Mouse (Mus musculus) embryonic facial prominence, embryonic 13.5 days (tissue): ENCODE measurements around the gene Dcun1d4. TPM values are rescaled to one million over a fixed set of nuclear protein-coding genes. Genes with fewer than 3 reads are reported as not detected.

ENCODE experiments used
- ATAC-seq: fragments of 200-750 bp; cut with Nextera tagmentation; 2 replicates; pipeline ENCODE4 v1.8.0; 2017; ENCODE audit warnings: low read depth; ENCODE audit not compliant: insufficient number of reproducible peaks, insufficient read depth, low FRiP score, low TSS enrichment
- H3K27ac ChIP-seq: fragments of 300-500 bp; sonication (generic); 2 replicates; pipeline ENCODE4 v1.5.1; 2015; ENCODE audit warnings: moderate library complexity, mild to moderate bottlenecking, inconsistent platforms
- H3K27me3 ChIP-seq: fragments of 300-500 bp; sonication (generic); 2 replicates; pipeline ENCODE4 v1.6.1; 2015; ENCODE audit warnings: mild to moderate bottlenecking, inconsistent platforms
- H3K36me3 ChIP-seq: fragments of 300-500 bp; sonication (generic); 2 replicates; pipeline ENCODE4 v1.6.1; 2015; ENCODE audit warnings: mild to moderate bottlenecking, inconsistent platforms
- H3K4me1 ChIP-seq: fragments of 300-500 bp; sonication (generic); 2 replicates; pipeline ENCODE4 v1.6.1; 2015; ENCODE audit warnings: inconsistent platforms
- H3K4me2 ChIP-seq: fragments of 300-500 bp; sonication (generic); 2 replicates; pipeline ENCODE4 v1.6.1; 2015; ENCODE audit warnings: moderate library complexity, mild to moderate bottlenecking, inconsistent platforms
- H3K4me3 ChIP-seq: fragments of 300-500 bp; sonication (generic); 2 replicates; pipeline ENCODE4 v1.5.1; 2015; ENCODE audit warnings: mild to moderate bottlenecking, inconsistent platforms
- H3K9ac ChIP-seq: fragments of 300-500 bp; sonication (generic); 2 replicates; pipeline ENCODE4 v1.6.1; 2015; ENCODE audit warnings: mild to moderate bottlenecking, inconsistent platforms
- H3K9me3 ChIP-seq: fragments of 300-500 bp; sonication (generic); 2 replicates; pipeline ENCODE4 v1.6.1; 2016; ENCODE audit warnings: inconsistent platforms
- WGBS: fragments of 180-500 bp; shearing (Covaris S2); methylation state at CpG from one replicate; pipeline ENCODE4 v1.1.7; 2015; ENCODE audit warnings: mixed read lengths; 5-methylcytosine and 5-hydroxymethylcytosine counted together
- polyA plus RNA-seq: library from polyadenylated mRNA; unstranded; fragments of >200 nt; fragmentation: Nextera tagmentation; extraction: Ambion mirVana; gene quantifications from 2 replicates; pipeline ENCODE4 v1.2.1, GENCODE M21; 2015

The Dcun1d4 gene
- polyA plus RNA-seq, 1 experiment from 2014 or later: 28.6 TPM

DNA sequence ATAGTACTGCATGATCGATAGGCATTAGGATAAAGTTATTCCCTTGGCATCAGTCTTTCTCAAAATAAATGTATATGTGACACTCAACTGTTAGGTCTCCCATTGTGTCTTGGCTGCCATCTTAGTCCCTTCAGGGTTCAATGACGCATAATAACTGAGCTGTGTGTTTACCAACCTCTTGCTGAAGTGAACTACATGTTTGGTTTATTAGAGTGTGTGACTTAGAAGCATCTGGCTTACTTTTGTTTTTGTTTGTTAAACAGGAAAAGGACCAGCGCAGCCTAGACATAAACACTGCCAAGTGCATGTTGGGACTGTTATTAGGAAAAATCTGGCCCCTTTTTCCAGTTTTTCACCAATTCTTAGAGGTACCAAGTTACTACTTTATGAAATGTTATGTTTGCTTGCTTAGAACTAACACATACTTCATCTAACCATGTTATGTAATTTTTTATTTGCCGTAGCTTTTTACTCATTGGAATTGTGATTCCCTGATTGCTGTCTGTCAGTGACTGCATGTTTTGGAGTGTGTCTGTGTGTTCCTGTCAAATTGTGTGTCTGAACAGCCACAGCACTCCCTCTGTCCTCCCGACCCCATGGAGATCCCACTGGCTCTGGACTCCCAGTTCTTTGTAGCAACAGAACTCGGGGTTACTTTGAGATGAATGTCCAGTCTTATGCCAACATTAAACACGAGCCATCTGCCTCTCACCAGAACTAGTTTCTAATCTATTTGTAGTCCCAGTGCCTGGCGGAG lies 74.5 kb downstream of the Dcun1d4 start:
- Histone ChIP-seq H3K9me3 (no peaks in the 10 kb centered on the region), H3K36me3 (peaks cover 50% of the 10 kb centered on the region), H3K27me3 (no peaks in the 10 kb centered on the region), H3K4me2 (no peak overlapping the region), H3K4me3 (no peak overlapping the region), H3K27ac (no peak overlapping the region), H3K9ac (no peak overlapping the region), H3K4me1 (0 out of 2 replicates have a peak, but pooled peaks cover 3% of the 10 kb centered on the region)
- no peak for ATAC-seq
- WGBS: 79% methylated on average over 8 of the region's 8 CpGs

GRCm38 (mm10) chr5:73556733-73557425 lies 76.1 kb downstream of the Dcun1d4 start:
- Histone ChIP-seq H3K4me2 (no peak overlapping the region), H3K4me1 (0 out of 2 replicates have a peak, but pooled peaks cover 3% of the 10 kb centered on the region), H3K9ac (no peak overlapping the region), H3K36me3 (peaks cover 55% of the 10 kb centered on the region), H3K27me3 (no peaks in the 10 kb centered on the region), H3K9me3 (no peaks in the 10 kb centered on the region), H3K4me3 (no peak overlapping the region), H3K27ac (no peak overlapping the region)
- WGBS: 82% methylated on average over 12 of the region's 12 CpGs
- ATAC-seq: no peak

- ATAC-seq: no peak
- Histone ChIP-seq H3K4me2 (no peak overlapping the region), H3K27me3 (no peaks in the 10 kb centered on the region), H3K4me1 (0 out of 2 replicates have a peak, but pooled peaks cover 3% of the 10 kb centered on the region), H3K9ac (no peak overlapping the region), H3K27ac (no peak overlapping the region), H3K9me3 (no peaks in the 10 kb centered on the region), H3K36me3 (peaks cover 45% of the 10 kb centered on the region), H3K4me3 (no peak overlapping the region)
- WGBS: 94% methylated on average over 6 of the region's 6 CpGs
These were observed 78.0 kb downstream of the Dcun1d4 start for GRCm38 (mm10) chr5:73558756-73559155.

DNA sequence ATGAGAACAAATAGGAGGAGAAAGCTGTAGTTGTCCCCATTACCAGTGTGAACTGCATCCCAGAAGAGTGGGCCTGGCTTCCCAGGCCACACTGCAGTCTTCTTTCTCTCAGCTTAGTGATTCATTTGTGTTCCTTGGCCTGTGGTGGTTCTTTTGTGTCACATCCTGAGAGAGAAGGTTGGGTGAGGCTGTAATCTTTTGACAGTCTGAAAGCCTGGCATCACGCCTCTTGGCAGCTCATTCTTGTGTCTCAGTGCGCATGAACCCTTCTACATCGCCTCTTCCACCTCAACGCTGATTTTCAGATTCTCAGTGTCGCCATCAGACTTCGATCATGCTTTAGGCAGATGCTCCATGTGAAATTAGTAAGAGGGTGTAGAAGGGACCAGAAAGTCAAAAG lies 83.2 kb downstream of the Dcun1d4 start:
- no peak for ATAC-seq
- Histone ChIP-seq H3K9me3 (no peaks in the 10 kb centered on the region), H3K4me2 (no peak overlapping the region), H3K27me3 (no peaks in the 10 kb centered on the region), H3K27ac (no peak overlapping the region), H3K9ac (no peak overlapping the region), H3K4me3 (no peak overlapping the region), H3K4me1 (0 out of 2 replicates have a peak, but pooled peaks cover 3% of the 10 kb centered on the region), H3K36me3 (peaks cover 21% of the 10 kb centered on the region)
- WGBS: 97% methylated on average over 6 of the region's 6 CpGs

GRCm38 (mm10) chr5:73566119-73566518 lies 85.3 kb downstream of the Dcun1d4 start:
- no peaks in the 10 kb centered on the region for H3K9me3 ChIP-seq
- 73% methylated on average over 5 of the region's 5 CpGs for WGBS
- H3K9ac ChIP-seq: no peak overlapping the region
- peaks cover 10% of the 10 kb centered on the region for H3K36me3 ChIP-seq
- H3K27ac ChIP-seq: no peak overlapping the region
- no peaks in the 10 kb centered on the region for H3K27me3 ChIP-seq
- H3K4me3 ChIP-seq: no peak overlapping the region
- ATAC-seq: no peak
- H3K4me2 ChIP-seq: no peak overlapping the region
- H3K4me1 ChIP-seq: no peaks in the 10 kb centered on the region

DNA sequence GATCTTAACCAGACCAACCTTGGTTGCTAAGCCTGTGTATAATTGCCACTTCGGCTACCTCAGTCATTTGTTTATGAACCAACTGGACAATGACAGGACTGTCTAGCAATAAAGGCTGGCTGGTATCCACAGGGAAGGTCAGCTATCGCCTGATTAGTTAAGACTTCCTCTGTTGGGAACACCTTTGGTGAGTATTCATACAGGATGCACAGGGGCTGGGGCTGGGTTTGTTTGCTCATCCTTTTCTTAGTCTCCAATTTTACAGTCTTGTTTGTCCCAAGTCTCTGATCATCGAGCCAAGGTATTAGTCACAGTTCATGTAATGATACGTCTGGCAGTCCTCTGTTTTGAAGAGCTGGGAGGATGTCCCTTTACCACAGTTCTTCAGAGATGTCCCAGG lies 86.1 kb downstream of the Dcun1d4 start:
- no peaks in the 10 kb centered on the region for H3K4me1 ChIP-seq
- peaks cover 3% of the 10 kb centered on the region for H3K36me3 ChIP-seq
- H3K9me3 ChIP-seq: no peaks in the 10 kb centered on the region
- no peak overlapping the region for H3K4me3 ChIP-seq
- 80% methylated on average over 4 of the region's 4 CpGs for WGBS
- no peak overlapping the region for H3K4me2 ChIP-seq
- no peak overlapping the region for H3K27ac ChIP-seq
- no peak overlapping the region for H3K9ac ChIP-seq
- no peak for ATAC-seq
- no peaks in the 10 kb centered on the region for H3K27me3 ChIP-seq

GRCm38 (mm10) chr5:73569181-73569580 lies 88.4 kb downstream of the Dcun1d4 start:
- Histone ChIP-seq H3K27ac (no peak overlapping the region), H3K9ac (no peak overlapping the region), H3K4me2 (no peak overlapping the region), H3K27me3 (no peaks in the 10 kb centered on the region), H3K4me3 (no peak overlapping the region), H3K4me1 (no peaks in the 10 kb centered on the region), H3K36me3 (no peaks in the 10 kb centered on the region), H3K9me3 (no peaks in the 10 kb centered on the region)
- no peak for ATAC-seq
- 74% methylated on average over 5 of the region's 5 CpGs for WGBS

- Histone ChIP-seq H3K36me3 (no peaks in the 10 kb centered on the region), H3K9ac (no peak overlapping the region), H3K27me3 (no peaks in the 10 kb centered on the region), H3K9me3 (no peaks in the 10 kb centered on the region), H3K4me3 (no peak overlapping the region), H3K27ac (no peak overlapping the region), H3K4me2 (no peak overlapping the region), H3K4me1 (0 out of 2 replicates have a peak, but pooled peaks cover under 1% of the 10 kb centered on the region)
- WGBS: 95% methylated on average over 6 of the region's 6 CpGs
- no peak for ATAC-seq
These were observed 90.8 kb downstream of the Dcun1d4 start for GRCm38 (mm10) chr5:73571395-73572156.

- no peak for ATAC-seq
- 84% methylated on average over 2 of the region's 2 CpGs for WGBS
- H3K9ac ChIP-seq: no peak overlapping the region
These were observed 92.0 kb downstream of the Dcun1d4 start for GRCm38 (mm10) chr5:73572846-73573245.

GRCm38 (mm10) chr5:73573789-73574188 lies 93.0 kb downstream of the Dcun1d4 start:
- no peak for ATAC-seq
- H3K4me2 ChIP-seq: no peak overlapping the region
- WGBS: 75% methylated on average over 7 of the region's 7 CpGs

More at GRCm38 (mm10) chr5:73572846-73573245, 92.0 kb downstream of the Dcun1d4 start:
- no peak overlapping the region for H3K4me2 ChIP-seq
- H3K36me3 ChIP-seq: no peaks in the 10 kb centered on the region
- no peaks in the 10 kb centered on the region for H3K27me3 ChIP-seq
- H3K9me3 ChIP-seq: no peaks in the 10 kb centered on the region
- H3K4me1 ChIP-seq: 0 out of 2 replicates have a peak, but pooled peaks cover 3% of the 10 kb centered on the region
- no peak overlapping the region for H3K27ac ChIP-seq
- no peak overlapping the region for H3K4me3 ChIP-seq

GRCm38 (mm10) chr5:73574616-73575015 lies 93.8 kb downstream of the Dcun1d4 start:
- ATAC-seq: no peak
- Histone ChIP-seq H3K9me3 (no peaks in the 10 kb centered on the region), H3K4me3 (no peak overlapping the region), H3K4me1 (0 out of 2 replicates have a peak, but pooled peaks cover 3% of the 10 kb centered on the region), H3K36me3 (no peaks in the 10 kb centered on the region), H3K27me3 (no peaks in the 10 kb centered on the region), H3K27ac (no peak overlapping the region), H3K9ac (no peak overlapping the region), H3K4me2 (no peak overlapping the region)
- 83% methylated on average over 4 of the region's 4 CpGs for WGBS

More at GRCm38 (mm10) chr5:73573789-73574188, 93.0 kb downstream of the Dcun1d4 start:
- Histone ChIP-seq H3K27me3 (no peaks in the 10 kb centered on the region), H3K4me1 (0 out of 2 replicates have a peak, but pooled peaks cover 3% of the 10 kb centered on the region), H3K9me3 (no peaks in the 10 kb centered on the region), H3K27ac (no peak overlapping the region), H3K36me3 (no peaks in the 10 kb centered on the region), H3K4me3 (no peak overlapping the region), H3K9ac (no peak overlapping the region)
